Mouse (Mus musculus) gastrocnemius, postnatal 14 days (tissue): ENCODE data around the gene Asb17. TPM values are rescaled to one million over a fixed set of nuclear protein-coding genes. Genes with fewer than 3 reads are reported as not detected.
"Not testable (repeated sequence)": the region's sequence is repeated elsewhere in the genome, so short reads cannot be mapped to it uniquely, and the experiment has no call there.

Experiments used
- DNase-seq: peaks from one replicate; pipeline ENCODE4 v3.0.0; 2021; ENCODE audit warnings: mixed read lengths
- intact Hi-C: fragments of 180-260 bp; cut with DNase I; formaldehyde crosslinking; loops from one replicate; pipeline ENCODE4 v1.15.1; 2025; ENCODE audit warnings: low total_unique reads
- total RNA-seq, 2 experiments: library from RNA; stranded (reverse); gene quantifications; 2 replicates each; pipeline ENCODE4 v1.2.3; 2021

Asb17 gene
- total RNA-seq, 2 experiments from 2014 or later = not detected

DNA sequence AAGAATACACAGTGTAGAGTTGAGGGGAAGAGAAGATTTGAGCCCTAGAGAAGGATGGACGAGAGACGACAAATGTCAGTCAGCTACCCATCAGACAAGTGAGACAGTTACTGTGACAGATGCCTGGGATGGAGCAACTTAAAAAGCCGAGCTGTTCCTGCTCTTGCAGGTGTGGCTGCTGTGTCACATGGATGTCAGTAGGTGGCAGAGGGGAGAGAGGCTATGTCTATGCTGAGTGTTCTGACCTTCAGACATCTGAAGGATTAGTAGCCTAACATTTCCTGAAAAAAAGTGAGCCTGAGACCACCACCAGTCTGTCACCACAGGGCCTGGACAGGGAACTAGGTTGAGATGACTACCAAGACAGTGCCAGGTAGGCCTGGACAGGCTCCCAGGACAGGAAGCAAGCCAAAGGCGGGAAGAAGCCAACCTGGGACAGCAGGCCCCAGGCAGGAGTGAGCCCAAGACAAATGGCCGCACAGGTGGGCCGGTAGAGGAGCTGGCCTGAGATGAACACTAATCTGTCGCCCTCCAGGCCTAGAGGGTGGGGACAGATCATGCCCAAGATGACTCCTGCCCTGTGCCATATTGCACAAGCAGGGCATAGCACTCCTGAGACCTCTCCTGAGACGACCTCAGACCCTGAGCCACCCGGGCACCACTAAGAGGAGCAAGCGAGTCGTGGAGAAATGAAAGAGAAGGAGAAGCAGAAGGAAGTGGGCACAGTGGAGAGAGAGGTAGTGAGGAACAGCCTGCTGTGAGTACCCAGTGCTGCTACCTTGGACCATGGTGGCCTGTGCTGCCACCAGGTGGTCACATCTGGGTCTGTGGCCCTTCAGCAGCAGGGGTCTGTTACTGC, 12.8 kb upstream of the Asb17 start:
- DNase-seq = no peak
- intact Hi-C loops = no loop called here

- intact Hi-C loops = no loop called here
- DNase-seq = no peak
Observed at GRCm38 (mm10) chr3:153831873-153832653, 11.9 kb upstream of the Asb17 start.

DNA sequence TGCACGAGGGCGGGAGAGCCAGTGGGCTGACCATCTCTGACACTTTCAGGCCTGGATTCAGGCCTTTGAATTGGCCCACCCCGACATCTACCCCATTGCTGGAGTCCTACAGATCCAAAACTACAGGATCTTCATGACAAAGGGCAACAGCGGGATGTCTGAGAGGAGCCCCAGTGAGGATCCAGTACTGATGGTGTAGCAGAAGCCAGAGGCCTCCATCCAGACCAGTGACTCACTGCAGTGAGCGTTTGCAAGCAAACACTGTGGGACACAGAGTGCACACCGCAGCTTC, 11.4 kb upstream of the Asb17 start:
- DNase-seq = no peak
- intact Hi-C loops = no loop called here

DNA sequence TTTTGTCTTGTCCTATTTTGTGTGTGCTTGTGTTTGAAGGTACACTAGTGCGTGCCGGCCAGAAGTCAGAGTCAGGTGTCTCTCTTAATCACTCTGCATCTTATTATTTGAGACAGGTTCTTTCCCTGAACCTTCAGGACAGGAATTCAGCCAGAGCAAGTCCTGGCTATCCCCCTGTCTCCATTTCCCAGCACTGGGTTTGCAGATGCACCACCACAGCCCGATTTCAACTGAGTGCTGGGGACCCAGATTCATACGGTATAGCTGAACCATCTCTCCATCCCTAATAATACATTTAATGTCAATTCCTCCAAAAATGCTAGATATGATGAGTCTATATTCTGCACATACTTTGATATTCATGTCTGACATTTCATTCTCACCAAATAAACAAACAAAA, 9.9 kb upstream of the Asb17 start:
- DNase-seq = no peak
- intact Hi-C loops = no loop called here

GRCm38 (mm10) chr3:153835455-153836086, 8.4 kb upstream of the Asb17 start:
- DNase-seq = peak; percentile 71
- intact Hi-C loops = no loop called here

GRCm38 (mm10) chr3:153836316-153836715, 7.7 kb upstream of the Asb17 start:
- intact Hi-C loops = no loop called here
- no peak for DNase-seq

DNA sequence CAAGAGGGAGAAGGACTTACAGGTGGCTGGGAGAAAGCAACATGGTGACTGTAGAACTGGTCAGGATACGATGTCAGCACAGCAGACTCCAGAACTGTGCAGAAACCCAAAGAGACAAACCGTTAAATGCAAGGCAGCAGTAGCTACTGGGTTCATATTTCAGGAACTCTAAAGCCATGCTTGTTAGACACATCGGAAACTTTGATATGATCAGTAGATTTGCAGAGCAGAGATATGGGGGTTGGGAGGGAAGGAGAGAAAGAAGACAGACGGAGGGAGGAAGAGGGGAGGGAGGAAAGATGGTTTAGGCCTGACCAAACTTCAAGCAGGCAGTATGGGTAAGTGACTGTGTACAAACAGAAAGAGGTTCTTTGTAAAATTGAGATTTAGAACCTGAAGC, 6.4 kb upstream of the Asb17 start:
- no peak for DNase-seq
- intact Hi-C loops = no loop called here

GRCm38 (mm10) chr3:153844757-153845156, 748 bp downstream of the Asb17 start:
- intact Hi-C loops = no loop called here
- no peak for DNase-seq

DNA sequence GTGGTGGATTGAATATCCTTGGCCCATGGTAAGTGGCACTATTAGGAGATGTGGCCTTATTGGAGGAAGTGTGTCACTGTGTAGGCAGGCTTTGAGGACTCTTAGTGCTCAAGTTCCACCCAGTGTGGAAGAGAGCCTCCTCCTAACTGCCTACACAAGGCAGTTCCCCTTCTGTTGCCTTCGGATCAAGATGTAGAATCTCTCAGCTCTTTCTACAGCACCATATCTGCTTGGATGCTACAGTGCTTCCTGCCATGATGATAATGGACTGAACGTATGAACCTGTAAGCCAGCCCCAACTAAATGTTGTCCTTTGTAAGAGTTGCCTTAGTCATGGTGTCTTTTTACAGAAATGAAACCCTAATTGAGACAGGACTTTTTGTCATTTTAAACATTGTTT, 1.5 kb downstream of the Asb17 start:
- intact Hi-C loops = no loop called here
- DNase-seq = no peak

GRCm38 (mm10) chr3:153846109-153846508, 2.1 kb downstream of the Asb17 start:
- intact Hi-C loops = no loop called here
- DNase-seq = no peak

DNA sequence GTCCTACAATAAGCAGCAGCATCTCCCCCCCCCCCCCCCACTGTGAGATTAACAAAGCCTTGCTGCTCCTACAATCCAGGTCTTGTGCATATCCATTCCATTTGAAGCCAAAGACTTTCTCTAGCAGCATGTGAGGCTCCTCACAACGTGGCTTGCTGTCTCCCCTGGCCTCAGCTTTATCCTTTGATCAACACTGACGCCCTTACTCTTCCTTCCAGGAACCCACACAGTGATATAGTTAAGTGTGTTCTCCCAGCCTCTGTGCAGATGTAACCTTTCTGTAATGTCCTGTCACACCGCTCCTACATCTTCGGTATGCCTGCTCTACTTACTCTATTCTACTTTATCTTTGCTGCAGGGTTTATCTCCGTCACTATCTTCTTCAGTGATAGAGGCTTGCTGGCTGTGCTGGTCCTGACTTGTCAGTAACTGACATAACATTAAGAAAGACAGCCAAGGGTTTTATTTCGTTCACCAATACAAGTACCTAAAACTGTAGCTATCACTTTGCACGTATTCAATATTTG, 3.3 kb downstream of the Asb17 start:
- DNase-seq = no peak
- intact Hi-C loops = no loop called here

GRCm38 (mm10) chr3:153849368-153850015, 5.5 kb downstream of the Asb17 start:
- intact Hi-C loops = no loop called here
- no peak for DNase-seq

- DNase-seq = no peak
- intact Hi-C loops = no loop called here
Observed at GRCm38 (mm10) chr3:153850759-153851158, 6.8 kb downstream of the Asb17 start.

DNA sequence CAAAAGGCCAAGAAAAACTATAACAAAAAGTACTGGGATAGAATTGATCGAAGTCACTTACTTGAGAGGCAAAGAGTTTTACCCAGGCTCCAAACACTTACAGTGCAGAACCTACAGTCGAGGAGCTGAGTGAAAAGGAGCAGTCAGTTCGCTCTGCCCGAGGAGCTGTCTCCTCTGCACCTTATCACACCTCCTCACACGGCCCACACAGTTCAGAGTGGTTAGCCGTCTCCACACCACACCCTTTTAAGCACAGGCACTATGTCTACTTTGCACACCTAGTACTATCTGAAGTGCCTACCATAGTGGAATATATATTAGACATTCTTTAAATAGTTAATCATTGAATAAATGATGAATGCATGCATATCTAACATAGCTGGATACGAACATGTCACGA, 8.3 kb downstream of the Asb17 start:
- intact Hi-C loops = no loop called here
- DNase-seq = no peak

DNA sequence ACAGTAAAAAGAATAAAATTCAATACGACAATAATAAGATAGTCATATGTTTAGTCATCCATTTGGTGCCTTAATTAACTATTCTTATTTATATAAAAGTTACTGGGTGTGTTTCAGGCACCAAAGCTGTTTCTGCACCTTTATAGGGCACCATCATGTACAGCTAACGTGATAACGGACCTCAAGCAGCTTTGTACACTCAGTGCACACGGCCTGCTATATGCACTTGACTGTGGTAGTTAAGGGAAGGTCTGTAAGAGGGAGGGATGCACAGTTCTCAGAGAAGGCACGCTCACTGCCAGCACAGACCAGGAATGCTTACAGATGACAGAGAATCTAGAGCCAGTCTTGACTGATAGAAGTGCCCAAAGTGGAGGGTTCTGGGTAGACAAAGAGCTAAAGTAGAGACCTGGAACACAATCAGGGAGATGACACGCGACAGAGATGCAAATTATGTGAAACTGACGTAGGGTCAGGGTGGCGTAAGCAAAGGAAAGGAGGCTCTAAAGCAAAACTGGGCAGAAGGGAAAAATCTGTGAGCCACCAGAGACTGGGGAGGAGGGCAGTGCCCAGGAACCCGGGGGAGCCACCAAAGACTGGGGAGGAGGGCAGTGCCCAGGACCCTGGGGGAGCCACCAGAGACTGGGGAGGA, 14.5 kb downstream of the Asb17 start:
- intact Hi-C loops = no loop called here

DNA sequence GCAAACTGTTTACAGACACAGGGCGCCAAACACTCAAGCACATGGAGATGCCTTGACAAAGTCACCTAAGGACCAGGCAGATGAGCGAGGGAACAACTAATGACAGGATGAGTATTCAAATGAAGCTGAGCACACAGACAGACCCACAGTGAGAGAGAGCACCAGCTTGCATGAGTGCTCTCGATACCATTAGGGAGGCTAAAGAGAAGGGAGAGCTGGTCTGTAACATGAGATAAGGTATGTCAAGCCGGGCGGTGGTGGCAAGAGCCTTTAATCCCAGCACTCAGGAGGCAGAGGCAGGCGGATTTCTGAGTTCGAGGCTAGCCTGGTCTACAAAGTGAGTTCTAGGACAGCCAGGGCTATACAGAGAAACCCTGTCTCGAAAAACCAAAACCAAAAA, 16.4 kb downstream of the Asb17 start:
- intact Hi-C loops = not testable (repeated sequence)

More for the DNA sequence above, 14.5 kb downstream of the Asb17 start:
- no peak for DNase-seq

GRCm38 (mm10) chr3:153863816-153864215, 19.8 kb downstream of the Asb17 start:
- intact Hi-C loops = no loop called here
- DNase-seq = no peak

More for the DNA sequence above, 16.4 kb downstream of the Asb17 start:
- DNase-seq = not testable (repeated sequence)

DNA sequence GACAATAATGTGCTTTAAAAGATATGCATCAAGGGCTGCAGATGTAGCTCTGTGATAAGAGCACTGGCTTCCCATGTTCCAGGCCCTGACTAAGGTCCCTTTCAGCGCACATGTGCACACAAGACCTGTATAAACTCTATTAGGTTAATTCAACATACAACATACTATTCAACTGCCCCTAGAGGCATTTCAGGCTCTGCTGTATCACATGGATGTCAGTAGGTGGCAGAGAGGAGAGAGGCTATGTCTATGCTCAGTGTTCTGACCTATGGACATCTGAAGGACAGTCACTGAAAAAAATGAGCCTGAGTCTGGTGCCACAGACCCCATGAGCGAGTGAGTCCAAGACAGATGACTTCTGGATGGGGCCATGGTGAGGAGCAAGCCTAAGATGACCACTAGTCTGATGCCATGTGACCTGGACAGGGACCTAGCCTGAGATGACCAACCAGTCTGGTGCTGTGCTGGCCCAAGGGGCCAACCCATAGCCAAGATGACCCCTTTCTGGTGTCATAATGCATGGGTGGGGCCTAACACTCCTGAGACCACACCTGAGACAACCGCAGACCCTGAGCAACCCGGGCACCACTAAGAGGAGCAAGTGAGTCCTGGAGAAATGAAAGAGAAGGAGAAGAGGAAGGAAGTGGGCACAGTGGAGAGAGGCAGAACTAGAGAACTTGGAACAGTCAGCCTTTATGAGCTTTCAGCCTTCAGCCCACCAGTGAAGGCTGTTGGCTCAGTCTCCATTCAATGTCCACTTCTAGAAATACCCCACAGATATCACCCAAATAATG, 20.8 kb downstream of the Asb17 start:
- intact Hi-C loops = no loop called here
- no peak for DNase-seq
